Mouse (Mus musculus): Measurements from ENCODE around the gene Prrg2. TPM values are rescaled to one million over a fixed set of nuclear protein-coding genes. Genes with fewer than 3 reads are reported as not detected.

The Prrg2 gene
- polyA plus RNA-seq, 1 experiment from 2014 or later: 21.2 TPM

DNA sequence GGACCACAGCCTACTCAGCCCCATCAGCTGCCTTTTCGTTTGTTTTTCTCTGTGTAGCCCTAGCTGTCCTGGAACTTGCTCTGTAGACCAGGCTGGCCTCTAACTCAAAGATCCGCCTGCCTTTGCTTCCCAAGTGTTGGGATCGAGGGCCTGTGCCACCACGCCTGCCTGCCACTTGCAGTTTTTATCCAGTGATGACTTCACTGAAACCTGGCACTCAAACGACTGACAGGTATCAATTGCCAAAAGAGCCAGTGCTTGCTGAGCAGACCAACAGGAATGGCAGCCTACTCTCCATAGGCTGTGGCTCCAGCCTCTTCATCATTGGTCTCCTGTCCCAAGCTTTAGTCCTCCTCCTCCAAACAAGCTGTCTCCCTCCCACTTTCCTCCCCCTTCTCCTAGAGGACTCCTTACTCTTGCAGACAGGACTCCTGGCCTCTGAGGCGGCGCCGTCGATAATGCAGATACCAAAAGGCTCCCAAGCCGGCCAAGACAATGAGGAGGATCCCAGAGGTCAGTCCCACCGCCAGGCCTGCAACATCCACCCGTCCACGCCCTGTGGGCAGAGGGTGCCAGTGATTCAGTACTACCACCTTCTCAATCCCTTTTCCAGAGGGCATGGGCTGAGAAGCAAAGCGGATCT, 6.0 kb downstream of the Prrg2 start:
- no peak overlapping the region for H3K4me2 ChIP-seq
- peaks cover 28% of the 10 kb centered on the region for H3K4me1 ChIP-seq (replicated peaks)
- H3K9me3 ChIP-seq: no peaks in the 10 kb centered on the region
- no peak overlapping the region for H3K9ac ChIP-seq (replicated peaks)
- WGBS: 72% methylated on average over 14 of the region's 14 CpGs
- 0 out of 2 replicates have a peak, but pooled peaks cover 7% of the 10 kb centered on the region for H3K36me3 ChIP-seq
- H3K4me3 ChIP-seq (replicated peaks): no peak overlapping the region
- no peak overlapping the region for H3K27ac ChIP-seq
- no peaks in the 10 kb centered on the region for H3K27me3 ChIP-seq
- ATAC-seq (ENCODE audit: insufficient number of reproducible peaks, insufficient read depth, low FRiP score, low TSS enrichment, low read depth): no peak

DNA sequence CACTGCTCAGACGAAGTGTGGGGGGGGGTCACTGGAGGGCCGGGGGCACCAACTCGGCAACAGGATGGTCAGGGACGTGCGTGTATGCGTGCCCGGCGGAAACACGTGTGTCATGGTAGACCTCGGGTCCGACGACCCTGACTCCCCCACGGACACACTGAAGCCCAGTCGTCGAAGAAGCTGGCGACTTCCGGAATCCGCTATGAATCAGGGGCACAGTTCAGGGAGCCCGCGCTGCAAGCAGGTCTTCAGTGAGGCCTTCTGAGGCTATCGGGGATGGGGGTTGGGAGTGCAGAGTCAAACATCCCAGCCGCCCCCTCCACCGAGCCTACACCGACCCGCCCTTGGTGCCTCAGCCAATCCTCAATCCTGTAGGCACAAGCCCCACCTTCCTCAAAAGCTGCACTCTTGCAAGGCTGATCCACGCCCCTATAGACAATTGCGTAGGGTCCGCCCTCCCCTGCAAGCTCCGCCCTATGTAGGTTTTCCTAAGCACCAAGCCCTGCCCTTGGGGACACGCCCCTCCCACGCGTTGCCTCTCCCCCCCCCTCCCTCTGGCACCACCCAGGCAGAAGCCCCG, 8.5 kb downstream of the Prrg2 start:
- peak; percentile 95 for ATAC-seq (ENCODE audit: insufficient number of reproducible peaks, insufficient read depth, low FRiP score, low TSS enrichment, low read depth)
- H3K27me3 ChIP-seq: no peaks in the 10 kb centered on the region
- peak overlapping the region; percentile 99 for H3K27ac ChIP-seq
- peak overlapping the region; percentile 86 for H3K4me3 ChIP-seq (replicated peaks)
- H3K9me3 ChIP-seq: no peaks in the 10 kb centered on the region
- H3K4me2 ChIP-seq: peak overlapping the region; percentile 97
- peaks cover 26% of the 10 kb centered on the region for H3K36me3 ChIP-seq
- peaks cover 26% of the 10 kb centered on the region for H3K4me1 ChIP-seq (replicated peaks)
- under 1% methylated on average over 33 of the region's 33 CpGs for WGBS
- peak overlapping the region; percentile 92 for H3K9ac ChIP-seq (replicated peaks)

DNA sequence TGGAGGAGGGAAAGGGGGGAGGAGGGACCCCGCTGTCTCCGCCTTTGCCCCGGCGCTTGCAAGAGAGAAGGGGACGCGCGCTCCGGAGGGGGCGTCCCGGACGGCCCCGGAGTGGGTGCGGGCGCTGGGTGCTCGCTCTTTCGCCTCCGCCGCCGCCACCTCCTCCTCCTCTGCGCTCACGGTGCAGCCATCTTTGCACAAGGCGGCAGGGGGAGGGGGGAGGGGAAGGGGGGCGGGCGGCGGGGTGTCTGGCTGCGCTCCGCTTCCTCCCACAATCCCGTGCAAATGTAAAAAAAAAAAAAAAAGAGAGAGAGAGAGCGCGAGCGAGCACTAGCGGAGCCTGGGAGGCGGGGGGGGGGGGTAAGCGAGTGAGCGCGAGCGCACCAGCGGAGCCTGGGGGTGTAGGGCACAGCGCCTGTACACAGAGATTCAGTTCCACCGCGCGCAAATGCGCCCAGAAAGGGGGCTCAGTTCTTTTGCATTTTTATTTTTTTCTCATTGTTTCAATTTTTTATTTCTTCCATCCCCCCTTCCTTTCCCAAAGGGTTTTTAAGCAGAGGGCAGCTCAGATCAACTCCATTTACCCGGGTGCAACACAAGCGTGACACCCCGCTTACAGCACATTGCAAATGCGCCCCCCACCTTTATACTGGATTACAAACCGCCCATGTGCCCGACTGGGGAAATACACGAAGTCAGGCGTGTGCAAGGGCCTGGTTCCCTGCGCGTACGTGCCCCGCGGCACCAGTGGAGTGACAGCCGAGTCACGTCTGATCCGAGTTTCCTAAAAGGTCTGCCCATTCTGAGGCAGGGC, 9.2 kb downstream of the Prrg2 start:
- H3K4me3 ChIP-seq (replicated peaks): peak overlapping the region; percentile 86
- H3K36me3 ChIP-seq: peaks cover 28% of the 10 kb centered on the region
- peak overlapping the region; percentile 99 for H3K27ac ChIP-seq
- no peaks in the 10 kb centered on the region for H3K27me3 ChIP-seq
- H3K4me1 ChIP-seq (replicated peaks): peaks cover 21% of the 10 kb centered on the region
- ATAC-seq (ENCODE audit: insufficient number of reproducible peaks, insufficient read depth, low FRiP score, low TSS enrichment, low read depth): peak; percentile 44
- H3K9me3 ChIP-seq: no peaks in the 10 kb centered on the region
- H3K4me2 ChIP-seq: peak overlapping the region; percentile 97
- WGBS: 0% methylated on average over 29 of the region's 59 CpGs
- H3K9ac ChIP-seq (replicated peaks): peak overlapping the region; percentile 92

DNA sequence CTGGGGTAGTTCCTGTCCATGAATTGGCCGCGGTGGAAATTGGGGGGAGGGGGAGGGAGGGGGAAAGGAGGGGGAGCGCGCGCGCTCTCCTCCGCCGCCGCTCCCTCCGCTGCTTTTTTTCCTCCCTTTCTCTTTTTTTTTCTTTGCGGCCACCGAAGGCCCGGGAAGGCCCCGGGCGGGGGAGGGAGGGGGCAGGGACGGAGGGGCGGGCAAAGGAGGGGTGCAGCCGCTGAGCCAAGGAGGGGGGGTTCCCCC, 9.7 kb downstream of the Prrg2 start, which contains the start of gene Prr12:
TSS of gene Prr12 (minus strand) at position 20 of the 255 bp plus-strand sequence.
- Histone ChIP-seq H3K9ac (replicated peaks) (peak within 1 kb of the TSS; percentile 92), H3K36me3 (peaks cover 31% of the 10 kb centered on the region), H3K27me3 (no peaks in the 10 kb centered on the region), H3K4me2 (peak within 1 kb of the TSS; percentile 97), H3K9me3 (no peaks in the 10 kb centered on the region), H3K4me1 (replicated peaks) (peaks cover 21% of the 10 kb centered on the region), H3K27ac (peak within 1 kb of the TSS; percentile 99), H3K4me3 (replicated peaks) (peak within 1 kb of the TSS; percentile 86)
- no peak for ATAC-seq (ENCODE audit: insufficient number of reproducible peaks, insufficient read depth, low FRiP score, low TSS enrichment, low read depth)
- WGBS: 3% methylated on average over 5 of the region's 18 CpGs

DNA sequence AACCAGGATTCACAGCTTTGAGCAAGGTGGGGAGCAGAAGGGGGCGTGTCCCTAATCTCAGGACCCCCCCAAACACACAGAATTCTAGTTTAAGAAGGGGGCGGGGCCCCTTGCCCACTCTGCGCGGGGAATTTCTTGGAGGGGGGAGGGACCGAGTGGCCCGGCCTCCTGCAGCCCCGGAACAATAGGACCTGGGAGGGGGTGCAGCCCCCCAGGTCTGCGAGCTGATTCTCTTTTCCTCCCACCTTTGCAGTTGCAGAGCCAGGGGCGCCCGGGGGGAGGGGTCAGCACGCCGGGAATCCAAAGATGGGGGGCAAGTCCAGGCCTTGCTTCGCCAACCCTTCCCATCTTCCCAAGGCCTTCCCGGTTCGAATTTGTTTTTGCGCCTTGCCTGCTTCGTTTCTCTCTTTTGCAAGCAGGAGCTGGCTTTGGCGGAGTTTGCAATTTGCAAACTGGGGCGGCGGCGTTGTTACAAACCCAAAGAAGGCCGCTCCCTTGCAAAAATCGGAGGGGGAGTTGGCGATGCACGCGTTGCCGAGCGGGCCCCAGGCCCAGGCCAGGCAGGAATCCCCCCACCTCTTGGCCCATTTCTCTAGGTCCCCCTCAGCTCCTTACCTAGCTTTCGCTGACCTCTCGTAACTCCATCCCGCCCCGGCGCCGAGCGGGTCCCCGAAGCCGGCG, 10.2 kb downstream of the Prrg2 start:
- no peaks in the 10 kb centered on the region for H3K27me3 ChIP-seq
- 2% methylated on average over 38 of the region's 38 CpGs for WGBS
- H3K4me1 ChIP-seq (replicated peaks): peaks cover 21% of the 10 kb centered on the region
- H3K4me3 ChIP-seq (replicated peaks): peak overlapping the region; percentile 86
- no peaks in the 10 kb centered on the region for H3K9me3 ChIP-seq
- H3K9ac ChIP-seq (replicated peaks): peak overlapping the region; percentile 92
- H3K4me2 ChIP-seq: peak overlapping the region; percentile 97
- H3K27ac ChIP-seq: peak overlapping the region; percentile 99
- no peak for ATAC-seq (ENCODE audit: insufficient number of reproducible peaks, insufficient read depth, low FRiP score, low TSS enrichment, low read depth)
- H3K36me3 ChIP-seq: peaks cover 36% of the 10 kb centered on the region

DNA sequence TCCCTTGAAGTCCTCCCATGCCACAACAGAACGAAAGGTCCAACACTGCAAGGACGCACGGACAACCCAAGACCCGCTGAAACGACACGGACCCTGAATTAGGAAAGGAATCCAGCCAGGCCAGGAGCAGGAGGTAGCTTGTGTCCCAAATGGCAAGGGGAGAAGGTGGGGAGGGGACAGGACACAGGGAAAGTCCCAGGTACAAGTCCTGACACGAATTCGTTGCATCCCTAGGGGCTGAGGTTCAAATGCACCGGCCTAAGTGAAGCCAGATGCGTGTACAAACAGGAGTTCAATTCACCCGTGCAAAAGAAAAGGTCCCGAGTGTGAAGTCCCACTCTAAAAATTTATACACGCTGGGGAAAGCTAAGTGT, 10.9 kb downstream of the Prrg2 start:
- H3K27me3 ChIP-seq: no peaks in the 10 kb centered on the region
- no peaks in the 10 kb centered on the region for H3K9me3 ChIP-seq
- WGBS: 2% methylated on average over 13 of the region's 13 CpGs
- no peak for ATAC-seq (ENCODE audit: insufficient number of reproducible peaks, insufficient read depth, low FRiP score, low TSS enrichment, low read depth)
- peak overlapping the region; percentile 92 for H3K9ac ChIP-seq (replicated peaks)
- peak overlapping the region; percentile 99 for H3K27ac ChIP-seq
- peaks cover 43% of the 10 kb centered on the region for H3K36me3 ChIP-seq
- peaks cover 23% of the 10 kb centered on the region for H3K4me1 ChIP-seq (replicated peaks)
- H3K4me3 ChIP-seq (replicated peaks): peak overlapping the region; percentile 86
- H3K4me2 ChIP-seq: peak overlapping the region; percentile 97

DNA sequence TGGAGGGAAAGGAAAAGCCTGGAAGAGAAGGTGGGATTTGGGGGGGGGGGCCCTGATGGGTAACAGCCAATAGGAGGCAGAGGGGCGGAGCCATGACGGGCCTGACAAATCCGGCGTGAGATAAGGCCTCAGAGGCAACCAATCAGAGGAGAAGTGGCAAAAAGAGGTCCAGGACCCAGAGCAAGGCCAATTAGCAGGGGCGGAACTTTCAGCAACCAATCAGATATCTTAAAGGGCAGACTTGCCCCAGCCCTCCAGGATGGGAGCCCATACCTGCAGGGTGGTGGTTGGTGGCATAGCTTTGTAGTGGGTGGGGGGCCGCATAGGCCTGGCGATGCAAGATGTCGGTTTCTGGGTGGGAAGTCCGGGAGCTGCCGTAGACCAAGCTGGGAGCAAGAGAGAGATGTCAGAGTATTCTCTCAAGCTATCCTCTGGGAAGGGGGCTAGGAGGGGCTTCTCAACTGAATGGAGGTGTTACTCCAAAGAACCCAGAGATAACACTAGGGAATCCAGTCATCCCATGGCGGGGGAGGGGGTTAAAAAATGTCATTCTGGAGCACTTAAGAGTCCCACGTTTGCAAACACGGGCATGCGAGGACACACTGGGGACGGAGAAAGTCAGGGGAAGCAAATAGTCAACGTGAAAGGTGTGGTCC, 11.4 kb downstream of the Prrg2 start:
- H3K27ac ChIP-seq: peak overlapping the region; percentile 99
- ATAC-seq (ENCODE audit: insufficient number of reproducible peaks, insufficient read depth, low FRiP score, low TSS enrichment, low read depth): no peak
- peak overlapping the region; percentile 97 for H3K4me2 ChIP-seq
- H3K4me1 ChIP-seq (replicated peaks): peaks cover 23% of the 10 kb centered on the region
- H3K9me3 ChIP-seq: no peaks in the 10 kb centered on the region
- 3% methylated on average over 15 of the region's 16 CpGs for WGBS
- peak overlapping the region; percentile 92 for H3K9ac ChIP-seq (replicated peaks)
- peak overlapping the region; percentile 86 for H3K4me3 ChIP-seq (replicated peaks)
- H3K27me3 ChIP-seq: no peaks in the 10 kb centered on the region
- H3K36me3 ChIP-seq: peaks cover 48% of the 10 kb centered on the region

DNA sequence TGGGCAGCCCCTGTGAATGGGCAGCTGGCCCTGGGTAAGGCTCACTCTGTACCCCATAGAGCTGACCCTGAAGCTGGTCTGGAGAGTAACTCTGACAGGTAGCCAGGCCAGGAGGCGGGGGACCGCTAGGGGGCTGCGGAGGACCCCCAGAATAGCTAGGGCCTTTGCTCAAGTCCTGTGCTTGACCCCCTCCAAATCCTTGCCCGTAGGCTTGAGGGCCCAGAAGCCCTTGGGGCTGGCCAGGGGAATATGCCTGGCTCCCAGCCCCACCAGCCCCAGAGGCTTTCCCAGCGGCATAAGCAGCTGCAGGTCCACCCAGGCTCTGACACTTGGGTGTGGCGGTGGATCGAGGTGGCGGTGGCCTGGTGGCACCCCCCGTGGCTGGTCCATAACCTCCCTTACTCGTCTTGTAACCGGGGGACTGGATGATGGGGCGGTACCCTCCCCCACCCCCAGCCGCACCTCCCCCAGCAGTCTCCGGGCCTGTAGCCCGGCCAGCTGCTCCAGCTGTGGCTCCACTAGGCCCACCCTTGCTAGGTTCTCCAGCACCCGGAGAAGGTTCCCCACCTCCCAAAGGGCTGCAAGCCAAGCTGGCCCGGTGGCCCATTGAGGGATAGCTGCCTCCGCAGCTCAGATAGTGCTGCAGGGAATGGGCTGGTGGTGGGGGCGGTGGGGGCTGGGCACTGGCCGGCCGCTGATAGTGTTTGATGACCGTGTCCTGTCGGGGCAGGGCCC, 13.4 kb downstream of the Prrg2 start:
- ATAC-seq (ENCODE audit: insufficient number of reproducible peaks, insufficient read depth, low FRiP score, low TSS enrichment, low read depth): no peak
- no peak overlapping the region for H3K27ac ChIP-seq
- peaks cover 68% of the 10 kb centered on the region for H3K36me3 ChIP-seq
- H3K4me2 ChIP-seq: no peak overlapping the region
- H3K9me3 ChIP-seq: no peaks in the 10 kb centered on the region
- H3K9ac ChIP-seq (replicated peaks): no peak overlapping the region
- 0 out of 2 replicates have a peak overlapping the region, but pooled peaks have one; percentile 3 for H3K4me3 ChIP-seq (replicated peaks)
- H3K4me1 ChIP-seq (replicated peaks): peaks cover 20% of the 10 kb centered on the region
- WGBS: 97% methylated on average over 23 of the region's 23 CpGs
- no peaks in the 10 kb centered on the region for H3K27me3 ChIP-seq

DNA sequence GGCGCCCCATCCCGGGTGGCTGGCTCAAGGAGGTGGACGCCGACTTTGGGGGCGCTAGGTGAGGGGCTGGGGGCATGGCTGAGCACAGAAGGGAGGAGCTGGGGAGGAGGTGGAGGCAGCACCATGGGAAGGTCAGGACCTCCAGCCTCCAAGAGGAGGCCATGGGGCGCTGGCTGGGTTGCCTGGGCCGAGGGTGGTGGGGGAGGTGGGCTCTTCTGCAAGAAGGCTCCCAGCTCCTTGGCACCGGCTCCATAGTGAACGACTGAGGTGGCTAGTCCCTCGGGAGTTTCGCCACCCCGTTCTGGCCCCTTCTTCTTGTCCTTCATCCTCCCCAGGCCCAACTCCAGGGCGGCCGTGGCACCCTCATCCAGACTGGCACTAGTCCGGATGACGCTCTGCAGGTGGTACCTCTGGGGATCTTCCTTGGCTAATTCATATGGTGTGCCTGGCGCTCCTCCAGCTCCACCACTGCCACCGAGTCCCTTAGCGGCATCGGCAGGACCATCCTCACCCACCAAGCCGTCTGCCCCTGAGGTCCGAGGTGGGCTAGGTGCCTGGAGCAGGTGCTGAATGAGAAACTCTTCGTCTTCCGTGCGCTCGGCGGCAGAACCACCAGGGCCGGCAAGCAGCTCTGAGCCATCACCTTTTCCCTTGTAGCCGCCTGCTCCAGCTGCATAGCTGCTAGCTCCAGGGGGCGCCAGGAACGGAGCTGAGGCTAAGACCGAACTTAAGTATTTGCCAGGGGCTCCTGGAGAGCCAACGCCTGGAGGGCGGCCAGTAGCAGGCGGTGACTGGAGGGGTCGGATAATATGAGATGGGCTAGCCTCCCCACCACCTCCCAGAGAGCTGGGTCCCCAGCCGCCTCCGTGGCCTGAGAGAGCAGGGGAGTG, 14.2 kb downstream of the Prrg2 start:
- WGBS: 94% methylated on average over 38 of the region's 38 CpGs

DNA sequence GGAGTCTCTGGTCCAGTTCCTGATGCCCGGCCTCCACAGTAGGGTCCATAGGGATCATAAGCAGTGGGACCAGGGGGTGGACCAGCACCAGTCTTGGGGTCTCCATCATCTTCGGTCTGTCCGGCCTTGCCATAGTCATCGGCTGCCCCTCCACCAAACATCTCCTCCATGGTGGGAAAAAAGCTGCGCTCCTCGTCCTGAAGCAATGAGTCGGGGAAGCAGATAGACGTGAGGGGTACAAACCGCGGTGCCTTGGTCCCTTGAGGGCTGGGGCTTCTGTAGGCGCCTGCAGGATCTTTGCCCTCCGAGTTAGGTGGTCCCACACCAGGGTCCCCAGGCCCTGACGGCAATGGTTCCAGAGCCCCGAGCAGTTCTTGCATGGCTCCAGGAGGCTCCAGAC, 15.0 kb downstream of the Prrg2 start:
- H3K27me3 ChIP-seq: no peaks in the 10 kb centered on the region
- H3K27ac ChIP-seq: no peak overlapping the region
- H3K9ac ChIP-seq (replicated peaks): no peak overlapping the region
- peaks cover 84% of the 10 kb centered on the region for H3K36me3 ChIP-seq
- H3K4me3 ChIP-seq (replicated peaks): no peak overlapping the region
- no peak overlapping the region for H3K4me2 ChIP-seq
- peaks cover 20% of the 10 kb centered on the region for H3K4me1 ChIP-seq (replicated peaks)
- whole genome bisulfite sequencing: 96% methylated on average over 14 of the region's 14 CpGs
- H3K9me3 ChIP-seq: no peaks in the 10 kb centered on the region
- ATAC-seq (ENCODE audit: insufficient number of reproducible peaks, insufficient read depth, low FRiP score, low TSS enrichment, low read depth): no peak

More for the DNA sequence above, 14.2 kb downstream of the Prrg2 start:
- H3K27ac ChIP-seq: no peak overlapping the region
- H3K4me2 ChIP-seq: no peak overlapping the region
- no peak overlapping the region for H3K9ac ChIP-seq (replicated peaks)
- ATAC-seq (ENCODE audit: insufficient number of reproducible peaks, insufficient read depth, low FRiP score, low TSS enrichment, low read depth): no peak
- H3K4me1 ChIP-seq (replicated peaks): peaks cover 20% of the 10 kb centered on the region
- H3K4me3 ChIP-seq (replicated peaks): no peak overlapping the region
- no peaks in the 10 kb centered on the region for H3K27me3 ChIP-seq
- H3K36me3 ChIP-seq: peaks cover 77% of the 10 kb centered on the region
- H3K9me3 ChIP-seq: no peaks in the 10 kb centered on the region

Measured in limb, embryonic 12.5 days (tissue).